Mouse (Mus musculus): ENCODE results near the gene Glis3.

GRCm38 (mm10) chr19:28237621-28238020 lies 442.3 kb downstream of the Glis3 start:
- TF ChIP-seq GATA1 (IDR thresholded peaks at IDR 0.05; ENCODE audit: low read length) (no peak), TAL1 (IDR thresholded peaks at IDR 0.05; ENCODE audit: low read length) (no peak)
